Mouse (Mus musculus): ENCODE data around the gene Gm10842.

DNA sequence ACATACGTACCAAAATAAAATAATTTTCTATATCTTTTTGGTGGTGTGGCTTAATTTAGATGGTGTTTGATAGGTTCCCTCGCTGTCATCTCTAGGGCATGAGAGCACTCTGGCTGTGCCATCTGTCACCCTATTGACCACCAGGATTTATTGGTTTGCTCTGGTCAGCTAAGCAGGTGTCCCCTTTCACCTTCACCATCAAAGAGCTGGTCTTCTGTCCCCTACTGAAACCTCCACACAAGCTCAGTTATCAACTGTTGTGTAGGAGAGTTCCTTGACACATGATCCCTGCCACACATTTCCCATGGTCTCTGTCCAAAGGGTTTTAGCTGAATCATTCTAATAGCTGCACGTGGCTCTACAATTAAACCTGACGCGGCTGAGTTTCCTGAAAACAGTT is 5.6 kb upstream of the Gm10842 start:
- no peak for TF ChIP-seq POLR2A (IDR thresholded peaks at IDR 0.05; ENCODE audit: borderline replicate concordance, low read depth, low read length)
- TF ChIP-seq CTCF (IDR thresholded peaks at IDR 0.05; ENCODE audit: low read depth, low read length) = no peak

Data from bone marrow macrophage, adult 2 months (primary cell).